Mouse (Mus musculus) thymus, postnatal 0 days (tissue): Measurements from ENCODE around the gene Itpr1. TPM values are rescaled to one million over a fixed set of nuclear protein-coding genes. Genes with fewer than 3 reads are reported as not detected.
"Not testable (repeated sequence)": the region's sequence is repeated elsewhere in the genome, so short reads cannot be mapped to it uniquely, and the experiment has no call there.

Source experiments
- DNase-seq: peaks from one replicate; pipeline ENCODE4 v3.0.0-alpha.2; 2015; ENCODE audit warnings: low spot score
- polyA plus RNA-seq: library from polyadenylated mRNA; unstranded; fragments of >200 nt; fragmentation: Nextera tagmentation; extraction: Ambion mirVana; gene quantifications from 2 replicates; pipeline ENCODE4 v1.2.1, GENCODE M21; 2015

The Itpr1 gene
- polyA plus RNA-seq, 1 experiment from 2014 or later = 18.0 TPM

DNA sequence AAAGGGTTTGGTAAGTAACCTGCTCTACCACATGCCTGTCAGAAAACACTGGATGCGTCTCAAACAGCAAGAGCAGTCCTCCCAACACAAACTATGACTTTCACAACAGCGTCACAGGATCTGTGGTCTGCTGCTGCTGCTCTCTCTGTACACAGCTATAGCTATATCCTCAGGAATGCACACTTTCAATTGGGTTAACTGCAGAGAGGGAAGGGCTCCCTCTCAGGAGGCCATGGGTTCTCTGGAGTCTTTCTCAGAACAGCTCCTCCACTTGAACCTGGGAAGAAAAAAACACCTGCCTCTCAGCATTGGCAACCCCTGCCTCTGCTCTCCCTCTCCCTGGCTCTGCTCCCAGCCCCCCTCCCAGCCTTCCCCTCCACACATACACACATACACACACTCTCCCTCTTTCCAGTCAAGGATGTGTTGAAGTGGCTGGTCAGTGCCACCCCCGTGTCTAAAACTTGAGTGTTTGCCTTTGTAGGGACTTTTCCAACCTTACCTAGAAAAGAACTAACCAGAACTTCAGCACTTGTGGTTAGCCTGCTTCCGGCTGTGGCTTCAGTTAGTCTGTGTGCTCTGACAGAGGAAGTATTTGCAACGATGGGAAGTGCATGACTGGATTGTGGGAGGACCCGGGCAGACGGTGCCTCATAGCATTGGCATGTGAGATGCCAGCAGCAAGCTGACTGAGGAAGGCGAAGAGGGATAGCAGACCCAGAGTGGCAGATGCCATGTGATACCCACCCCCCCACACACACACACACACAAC, 323.8 kb downstream of the Itpr1 start:
- peak; percentile 80 for DNase-seq

DNA sequence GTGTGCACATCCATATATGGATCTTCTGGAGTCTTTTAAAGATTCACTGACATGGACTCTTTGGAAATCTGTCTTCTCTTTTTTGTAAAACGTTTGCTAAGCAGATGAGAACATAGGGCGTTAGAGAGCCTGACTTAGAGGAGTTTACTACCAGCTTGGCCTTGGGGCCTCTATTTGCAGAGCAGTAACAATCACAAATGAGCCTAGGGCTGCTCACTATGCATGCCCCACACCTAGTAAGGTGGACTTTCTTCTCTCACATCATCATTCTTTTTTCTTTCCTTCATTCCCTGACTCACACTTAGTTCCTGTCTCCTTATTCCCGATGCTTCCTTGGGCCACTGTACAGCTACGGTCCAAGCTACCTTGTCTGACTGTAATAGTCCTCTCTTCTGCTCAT, 325.5 kb downstream of the Itpr1 start:
- no peak for DNase-seq

DNA sequence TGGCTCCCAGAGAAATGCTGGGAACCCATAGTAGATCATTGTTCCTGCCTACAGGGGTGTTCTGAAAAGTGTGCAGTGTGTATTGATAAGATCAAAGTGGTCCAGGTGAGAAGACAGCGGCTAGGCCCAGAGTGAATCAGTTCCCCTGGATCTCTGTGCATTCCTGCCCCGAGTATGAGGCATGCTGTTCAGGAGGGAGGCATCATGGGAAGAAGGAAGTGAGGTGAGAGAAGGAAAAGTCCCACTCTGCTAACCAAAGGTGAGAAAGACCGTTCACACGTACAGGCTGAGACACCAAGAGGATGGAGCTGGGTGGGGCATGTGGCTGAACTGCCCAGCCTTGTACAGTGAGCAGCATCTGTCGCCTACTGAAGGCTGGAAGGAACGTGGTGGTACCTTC, 327.5 kb downstream of the Itpr1 start:
- no peak for DNase-seq

DNA sequence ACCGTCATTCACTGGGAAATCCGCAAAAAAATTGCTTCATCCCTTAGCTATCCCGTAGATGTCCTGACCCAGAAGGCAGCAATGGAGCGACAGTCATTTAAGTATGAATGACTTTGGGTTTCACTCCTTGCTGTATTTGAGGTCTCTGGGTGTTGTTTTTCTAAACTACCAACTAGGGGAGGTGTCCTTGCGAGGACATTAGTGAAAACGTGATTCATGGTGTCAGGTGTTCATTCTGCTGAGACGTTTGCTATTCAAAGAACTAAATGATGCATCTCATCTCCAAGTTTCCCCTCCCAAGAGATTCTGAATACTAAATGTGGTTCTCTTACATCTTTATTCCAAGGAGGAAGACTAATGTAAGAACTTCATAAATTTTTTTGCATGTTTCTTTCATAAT, 332.0 kb downstream of the Itpr1 start:
- no peak for DNase-seq

GRCm38 (mm10) chr6:108545464-108545863, 332.6 kb downstream of the Itpr1 start:
- DNase-seq = no peak

DNA sequence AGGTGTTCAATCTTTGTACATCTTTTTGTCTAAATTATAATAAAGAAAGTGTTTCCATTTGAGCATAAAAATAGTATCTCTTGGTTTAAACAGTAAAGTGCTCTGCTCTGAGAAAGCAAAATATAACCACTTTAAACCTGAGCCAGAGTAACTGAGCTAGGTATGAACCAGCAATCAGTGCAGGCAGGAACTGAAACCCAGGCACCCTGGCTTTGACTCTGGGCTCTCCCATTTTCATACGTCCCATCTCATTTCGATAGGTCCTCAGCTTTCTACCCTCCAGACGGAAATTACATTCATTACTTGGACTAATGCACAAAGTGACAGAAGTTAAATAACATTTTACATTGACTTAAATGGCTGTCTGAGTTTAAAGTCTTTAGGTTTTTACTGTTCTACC, 335.5 kb downstream of the Itpr1 start:
- no peak for DNase-seq

DNA sequence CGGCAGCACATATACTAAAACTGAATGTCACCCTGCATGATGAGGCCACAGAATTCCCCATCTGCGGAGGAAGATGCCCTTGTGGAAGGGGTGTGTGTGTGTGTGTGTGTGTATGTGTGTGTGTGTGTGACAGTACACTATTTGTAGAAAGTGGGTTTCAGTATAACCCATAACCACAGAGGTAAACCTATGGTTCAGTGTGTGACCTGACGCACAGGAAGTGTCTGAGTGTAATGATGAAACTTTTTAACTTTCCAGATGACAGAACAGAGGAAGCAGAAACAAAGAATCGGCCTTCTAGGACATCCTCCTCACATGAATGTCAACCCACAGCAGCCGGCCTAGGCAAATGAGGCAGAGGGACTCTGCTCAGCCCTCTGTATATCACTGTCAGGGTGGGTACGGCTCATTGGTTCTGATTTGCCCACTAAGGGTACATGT, 336.6 kb downstream of the Itpr1 start:
- DNase-seq = peak; percentile 38

- no peak for DNase-seq
Measured at GRCm38 (mm10) chr6:108551725-108552620, 339.1 kb downstream of the Itpr1 start.

- no peak for DNase-seq
Measured at GRCm38 (mm10) chr6:108553013-108553412, 340.1 kb downstream of the Itpr1 start.

DNA sequence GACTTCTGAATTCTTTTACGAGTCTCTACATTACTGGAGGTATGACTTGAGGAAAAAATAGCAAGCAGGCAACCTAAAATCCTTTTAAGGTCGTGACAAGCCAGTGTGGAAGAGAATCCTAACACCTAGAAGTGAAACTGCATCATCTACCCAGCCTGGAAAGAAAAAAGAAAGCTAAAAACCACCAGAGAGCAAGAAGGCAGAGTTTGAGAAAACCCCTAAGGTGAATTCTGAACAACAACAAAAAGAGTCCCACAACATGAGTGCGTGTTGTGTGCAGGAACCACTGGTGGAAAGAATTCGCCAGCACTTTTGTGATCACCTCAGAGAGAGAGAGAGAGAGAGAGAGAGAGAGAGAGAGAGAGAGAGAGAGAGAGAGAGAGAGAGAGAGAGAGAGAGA, 340.6 kb downstream of the Itpr1 start:
- no peak for DNase-seq

GRCm38 (mm10) chr6:108554389-108554788, 341.5 kb downstream of the Itpr1 start:
- no peak for DNase-seq

DNA sequence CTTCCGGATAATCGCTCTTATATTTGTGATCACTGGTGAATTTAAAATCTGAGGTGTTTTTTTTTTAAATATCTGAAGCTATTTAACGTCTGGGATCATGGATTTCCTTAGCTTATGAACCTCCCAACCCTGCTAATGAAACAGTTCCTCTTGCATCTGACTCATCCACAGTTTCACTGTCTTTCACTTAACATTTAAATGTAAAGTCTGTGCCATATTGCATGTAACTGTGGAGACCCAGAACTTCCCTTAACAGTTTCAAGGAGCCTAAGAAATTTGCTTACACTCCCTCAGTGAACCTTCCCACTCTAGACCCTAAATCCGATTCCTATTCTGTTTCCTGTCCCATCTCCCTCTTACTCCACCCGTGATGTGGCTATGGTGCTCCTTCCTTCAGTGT, 342.0 kb downstream of the Itpr1 start:
- DNase-seq = no peak

- no peak for DNase-seq
Measured at GRCm38 (mm10) chr6:108557576-108558322, 344.9 kb downstream of the Itpr1 start.

GRCm38 (mm10) chr6:108559226-108559625, 346.3 kb downstream of the Itpr1 start:
- not testable (repeated sequence) for DNase-seq

DNA sequence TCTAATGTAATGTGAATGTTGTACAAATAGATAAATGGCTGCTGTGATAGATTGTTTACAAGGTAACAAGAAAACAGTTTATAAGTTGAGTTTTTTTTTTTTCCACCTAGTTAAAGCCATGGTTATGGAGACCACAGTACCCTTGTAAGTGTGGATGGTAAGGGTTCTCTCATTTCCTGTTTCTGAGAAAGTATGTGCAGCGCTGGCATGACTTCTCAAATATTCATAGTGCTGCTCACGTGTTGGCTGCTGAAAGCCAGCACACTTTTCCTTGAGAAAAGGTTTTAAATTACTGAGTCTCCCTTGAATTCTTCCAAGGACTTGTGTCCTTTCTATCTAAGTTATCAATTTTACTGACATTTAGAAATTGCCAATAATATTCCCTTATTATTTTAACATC, 350.1 kb downstream of the Itpr1 start:
- no peak for DNase-seq

GRCm38 (mm10) chr6:108565447-108565846, 352.6 kb downstream of the Itpr1 start:
- not testable (repeated sequence) for DNase-seq

- DNase-seq = no peak
Measured at GRCm38 (mm10) chr6:108566549-108566948, 353.7 kb downstream of the Itpr1 start.

- DNase-seq = no peak
Measured at GRCm38 (mm10) chr6:108569460-108570187, 356.7 kb downstream of the Itpr1 start.

GRCm38 (mm10) chr6:108570351-108571041, 357.6 kb downstream of the Itpr1 start:
- DNase-seq = peak; percentile 28

GRCm38 (mm10) chr6:108571042-108571590, 358.2 kb downstream of the Itpr1 start:
- DNase-seq = peak; percentile 78
